Mouse (Mus musculus): ENCODE results near the gene Dbi. TPM values are rescaled to one million over a fixed set of nuclear protein-coding genes. Genes with fewer than 3 reads are reported as not detected.

The Dbi gene
- polyA plus RNA-seq, 2 experiments, result 381 to 749 TPM

GRCm38 (mm10) chr1:120069120-120069519 lies 51.8 kb downstream of the Dbi start:
- Histone ChIP-seq H3K4me2 (replicated peaks; ENCODE audit: low read depth, low read length, severe bottlenecking) (no peak overlapping the region), H3K27me3 (ENCODE audit: control insufficient read depth, insufficient read depth, low read length) (peaks cover 12% of the 10 kb centered on the region), H3K27ac (replicated peaks; ENCODE audit: low read depth, low read length) (no peak overlapping the region), H3K36me3 (ENCODE audit: control insufficient read depth, insufficient read depth, low read length) (no peaks in the 10 kb centered on the region), H3K4me3 (replicated peaks; ENCODE audit: low read length) (no peak overlapping the region), H3K9me3 (ENCODE audit: control insufficient read depth, low read length) (no peaks in the 10 kb centered on the region), H3K4me1 (ENCODE audit: control insufficient read depth, insufficient read depth, low read length) (0 out of 2 replicates have a peak, but pooled peaks cover 8% of the 10 kb centered on the region), H3K9ac (ENCODE audit: low read depth, low read length, severe bottlenecking) (no peak overlapping the region)
- DNase-seq (ENCODE audit: low spot score) (no peak), ATAC-seq (ENCODE audit: low FRiP score, low read depth) (no peak)
- no peak for TF ChIP-seq POLR2A (IDR thresholded peaks at IDR 0.05; ENCODE audit: borderline replicate concordance, extremely low read depth, insufficient read depth, insufficient read length)
- 75% methylated on average over 5 of the region's 5 CpGs for WGBS

GRCm38 (mm10) chr1:120066625-120067024 lies 54.3 kb downstream of the Dbi start:
- no peak for DNase-seq (ENCODE audit: low spot score)
- WGBS, result 84% methylated on average over 3 of the region's 3 CpGs
- Histone ChIP-seq H3K27ac (replicated peaks; ENCODE audit: low read depth, low read length) (no peak overlapping the region), H3K4me1 (ENCODE audit: control insufficient read depth, insufficient read depth, low read length) (no peaks in the 10 kb centered on the region), H3K36me3 (ENCODE audit: control insufficient read depth, insufficient read depth, low read length) (no peaks in the 10 kb centered on the region), H3K9ac (ENCODE audit: low read depth, low read length, severe bottlenecking) (no peak overlapping the region), H3K9me3 (ENCODE audit: control insufficient read depth, low read length) (no peaks in the 10 kb centered on the region), H3K4me2 (replicated peaks; ENCODE audit: low read depth, low read length, severe bottlenecking) (no peak overlapping the region), H3K27me3 (ENCODE audit: control insufficient read depth, insufficient read depth, low read length) (no peaks in the 10 kb centered on the region), H3K4me3 (replicated peaks; ENCODE audit: low read length) (no peak overlapping the region)
- no peak for TF ChIP-seq POLR2A (IDR thresholded peaks at IDR 0.05; ENCODE audit: borderline replicate concordance, extremely low read depth, insufficient read depth, insufficient read length)
- no peak for ATAC-seq (ENCODE audit: low FRiP score, low read depth)

- TF ChIP-seq POLR2A (IDR thresholded peaks at IDR 0.05; ENCODE audit: borderline replicate concordance, extremely low read depth, insufficient read depth, insufficient read length), result no peak
- no peak overlapping the region for H3K27ac ChIP-seq (replicated peaks; ENCODE audit: low read depth, low read length)
- no peaks in the 10 kb centered on the region for H3K9me3 ChIP-seq (ENCODE audit: control insufficient read depth, low read length)
- H3K4me3 ChIP-seq (replicated peaks; ENCODE audit: low read length), result no peak overlapping the region
- H3K4me1 ChIP-seq (ENCODE audit: control insufficient read depth, insufficient read depth, low read length), result no peaks in the 10 kb centered on the region
- no peak overlapping the region for H3K4me2 ChIP-seq (replicated peaks; ENCODE audit: low read depth, low read length, severe bottlenecking)
- DNase-seq (ENCODE audit: low spot score), result no peak
- H3K36me3 ChIP-seq (ENCODE audit: control insufficient read depth, insufficient read depth, low read length), result no peaks in the 10 kb centered on the region
- no peak for ATAC-seq (ENCODE audit: low FRiP score, low read depth)
- H3K27me3 ChIP-seq (ENCODE audit: control insufficient read depth, insufficient read depth, low read length), result no peaks in the 10 kb centered on the region
- no peak overlapping the region for H3K9ac ChIP-seq (ENCODE audit: low read depth, low read length, severe bottlenecking)
- WGBS, result 83% methylated on average over 8 of the region's 8 CpGs
These were observed 54.7 kb downstream of the Dbi start for GRCm38 (mm10) chr1:120066159-120066558.

- Histone ChIP-seq H3K4me2 (replicated peaks; ENCODE audit: low read depth, low read length, severe bottlenecking) (no peak overlapping the region), H3K4me1 (ENCODE audit: control insufficient read depth, insufficient read depth, low read length) (no peaks in the 10 kb centered on the region), H3K9ac (ENCODE audit: low read depth, low read length, severe bottlenecking) (no peak overlapping the region), H3K27me3 (ENCODE audit: control insufficient read depth, insufficient read depth, low read length) (no peaks in the 10 kb centered on the region), H3K9me3 (ENCODE audit: control insufficient read depth, low read length) (no peaks in the 10 kb centered on the region), H3K4me3 (replicated peaks; ENCODE audit: low read length) (no peak overlapping the region), H3K36me3 (ENCODE audit: control insufficient read depth, insufficient read depth, low read length) (no peaks in the 10 kb centered on the region), H3K27ac (replicated peaks; ENCODE audit: low read depth, low read length) (no peak overlapping the region)
- WGBS, result 89% methylated on average over 11 of the region's 11 CpGs
- DNase-seq (ENCODE audit: low spot score) (no peak), ATAC-seq (ENCODE audit: low FRiP score, low read depth) (no peak)
- TF ChIP-seq POLR2A (IDR thresholded peaks at IDR 0.05; ENCODE audit: borderline replicate concordance, extremely low read depth, insufficient read depth, insufficient read length), result no peak
These were observed 56.7 kb downstream of the Dbi start for GRCm38 (mm10) chr1:120064036-120064682.

Other genes starting within 250 kb of the Dbi start
- 6.1 and 6.5 TPM in 2 replicates for gene Tmem177, start 207.9 kb downstream of the Dbi start, polyA plus RNA-seq (2012; rRNA removed)
- gene Tmem177, start 207.9 kb downstream of the Dbi start, polyA plus RNA-seq (2014; fragmentation: Nextera tagmentation; extraction: Ambion mirVana), result 6.8 and 7.8 TPM in 2 replicates
- gene Cfap221, start 123.8 kb downstream of the Dbi start, polyA plus RNA-seq (2012; rRNA removed), result 0.06 TPM in 1 of 2 replicates, not detected in the other
- 0.18 TPM in 1 of 2 replicates, not detected in the other for gene Cfap221, start 123.8 kb downstream of the Dbi start, polyA plus RNA-seq (2014; fragmentation: Nextera tagmentation; extraction: Ambion mirVana)
- gene Sctr, start 114.2 kb downstream of the Dbi start, polyA plus RNA-seq (2012; rRNA removed), result 0.55 and 0.82 TPM in 2 replicates
- gene Sctr, start 114.2 kb downstream of the Dbi start, polyA plus RNA-seq (2014; fragmentation: Nextera tagmentation; extraction: Ambion mirVana), result 0.29 TPM in 1 of 2 replicates, not detected in the other
- 6.2 and 9.7 TPM in 2 replicates for gene Tmem37, start 47.0 kb downstream of the Dbi start, polyA plus RNA-seq (2012; rRNA removed)
- 7.1 and 9.7 TPM in 2 replicates for gene Tmem37, start 47.0 kb downstream of the Dbi start, polyA plus RNA-seq (2014; fragmentation: Nextera tagmentation; extraction: Ambion mirVana)
- gene 3110009E18Rik, start 109 bp upstream of the Dbi start, polyA plus RNA-seq (2012; rRNA removed), result 6.4 and 11.4 TPM in 2 replicates
- 19.8 and 20.9 TPM in 2 replicates for gene 3110009E18Rik, start 109 bp upstream of the Dbi start, polyA plus RNA-seq (2014; fragmentation: Nextera tagmentation; extraction: Ambion mirVana)
- gene Steap3, start 151.6 kb upstream of the Dbi start, polyA plus RNA-seq (2012; rRNA removed), result 9.1 and 12.6 TPM in 2 replicates
- gene Steap3, start 151.6 kb upstream of the Dbi start, polyA plus RNA-seq (2014; fragmentation: Nextera tagmentation; extraction: Ambion mirVana), result 7.7 and 8.1 TPM in 2 replicates
- gene C1ql2, start 219.5 kb upstream of the Dbi start, polyA plus RNA-seq (2012; rRNA removed), result 0.03 and 0.05 TPM in 2 replicates
- gene C1ql2, start 219.5 kb upstream of the Dbi start, polyA plus RNA-seq (2014; fragmentation: Nextera tagmentation; extraction: Ambion mirVana), result not detected in 2 replicates